Mouse (Mus musculus): ENCODE measurements at regions not wholly inside any gene's neighbourhood (a gene's known extent, or its start where the extent isn't known, plus 50 kb on each side); places are given as distances from the start of the nearest gene placed in this dataset.

- Histone ChIP-seq H3K4me3 (replicated peaks) (no peak overlapping the region), H3K27me3 (no peaks in the 10 kb centered on the region), H3K4me1 (no peaks in the 10 kb centered on the region), H3K36me3 (no peaks in the 10 kb centered on the region), H3K9me3 (replicated peaks) (no peaks in the 10 kb centered on the region), H3K9ac (no peak overlapping the region), H3K4me2 (replicated peaks) (no peak overlapping the region), H3K27ac (replicated peaks) (no peak overlapping the region)
- ATAC-seq (ENCODE audit: insufficient number of reproducible peaks, low FRiP score, low TSS enrichment, low read depth): no peak
Observed at GRCm38 (mm10) chr15:42369603-42370002, 2235.4 kb downstream of the 9330182O14Rik start.

- no peak overlapping the region for H3K4me2 ChIP-seq (replicated peaks)
- no peak overlapping the region for H3K4me3 ChIP-seq (replicated peaks)
- no peak; the same call in 1 of the 2 replicates for ATAC-seq (ENCODE audit: insufficient number of reproducible peaks, low FRiP score, low TSS enrichment, low read depth)
- no peak overlapping the region for H3K27ac ChIP-seq (replicated peaks)
- no peaks in the 10 kb centered on the region for H3K4me1 ChIP-seq
- no peak overlapping the region for H3K9ac ChIP-seq
- WGBS: 20% methylated on average over 1 of the region's 1 CpGs
- no peaks in the 10 kb centered on the region for H3K27me3 ChIP-seq
- no peaks in the 10 kb centered on the region for H3K36me3 ChIP-seq
- no peaks in the 10 kb centered on the region for H3K9me3 ChIP-seq (replicated peaks)
Observed at GRCm38 (mm10) chr15:42370044-42370443, 2235.9 kb downstream of the 9330182O14Rik start.

GRCm38 (mm10) chr15:42372704-42373286 lies 2238.6 kb downstream of the 9330182O14Rik start:
- no peak overlapping the region for H3K4me2 ChIP-seq (replicated peaks)

More at GRCm38 (mm10) chr15:42372704-42373286, 2238.6 kb downstream of the 9330182O14Rik start:
- H3K27ac ChIP-seq (replicated peaks): no peak overlapping the region
- H3K27me3 ChIP-seq: no peaks in the 10 kb centered on the region
- H3K4me3 ChIP-seq (replicated peaks): no peak overlapping the region
- H3K9ac ChIP-seq: no peak overlapping the region
- 78% methylated on average over 2 of the region's 2 CpGs for WGBS
- H3K9me3 ChIP-seq (replicated peaks): no peaks in the 10 kb centered on the region
- ATAC-seq (ENCODE audit: insufficient number of reproducible peaks, low FRiP score, low TSS enrichment, low read depth): no peak
- H3K36me3 ChIP-seq: no peaks in the 10 kb centered on the region
- no peaks in the 10 kb centered on the region for H3K4me1 ChIP-seq
